Mouse (Mus musculus): ENCODE results near the gene Rbm3. TPM values are rescaled to one million over a fixed set of nuclear protein-coding genes. Genes with fewer than 3 reads are reported as not detected.
A peak's percentile ranks its signal among the peaks of the same experiment; 100 is the strongest.

Rbm3 gene
- polyA plus RNA-seq, 1 experiment from 2014 or later = 386 TPM

DNA sequence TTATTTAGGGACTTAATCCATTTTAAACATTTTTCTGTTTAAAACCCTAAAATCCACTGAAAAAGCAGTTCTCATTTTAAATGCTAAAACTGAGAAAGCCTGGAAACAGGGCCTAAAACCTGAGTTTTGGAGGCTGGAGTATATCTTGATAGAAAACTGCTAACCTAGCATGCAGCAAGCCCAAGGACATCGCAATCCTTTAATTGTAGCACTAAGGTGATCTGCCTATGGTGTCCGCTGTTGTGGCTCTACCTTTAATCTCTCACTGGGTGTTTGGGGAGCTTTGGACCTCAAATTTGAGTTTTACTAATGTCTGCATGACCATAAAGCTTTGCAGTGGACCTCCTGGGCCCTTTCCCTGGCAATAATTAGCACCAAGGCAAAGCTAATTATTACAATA, 5.2 kb downstream of the Rbm3 start:
- H3K4me2 ChIP-seq (ENCODE audit: low read length) = no peak overlapping the region
- 91% methylated on average over 2 of the region's 2 CpGs for WGBS
- H3K27me3 ChIP-seq (ENCODE audit: control insufficient read depth, insufficient read depth, low read length) = no peaks in the 10 kb centered on the region
- H3K4me3 ChIP-seq (replicated peaks; ENCODE audit: low read depth, low read length) = no peak overlapping the region
- DNase-seq (no peak), ATAC-seq (ENCODE audit: low FRiP score, low TSS enrichment) (no peak)
- H3K9me3 ChIP-seq (ENCODE audit: control insufficient read depth, low read length) = no peaks in the 10 kb centered on the region
- H3K4me1 ChIP-seq (ENCODE audit: control insufficient read depth, insufficient read depth, low read length) = peaks cover 5% of the 10 kb centered on the region; the same call in 1 of the 2 replicates
- H3K9ac ChIP-seq (replicated peaks; ENCODE audit: low read length) = no peak overlapping the region
- peaks cover 43% of the 10 kb centered on the region for H3K36me3 ChIP-seq (ENCODE audit: control insufficient read depth, insufficient read depth, low read length)
- no peak overlapping the region for H3K27ac ChIP-seq (replicated peaks; ENCODE audit: low read depth, low read length)

DNA sequence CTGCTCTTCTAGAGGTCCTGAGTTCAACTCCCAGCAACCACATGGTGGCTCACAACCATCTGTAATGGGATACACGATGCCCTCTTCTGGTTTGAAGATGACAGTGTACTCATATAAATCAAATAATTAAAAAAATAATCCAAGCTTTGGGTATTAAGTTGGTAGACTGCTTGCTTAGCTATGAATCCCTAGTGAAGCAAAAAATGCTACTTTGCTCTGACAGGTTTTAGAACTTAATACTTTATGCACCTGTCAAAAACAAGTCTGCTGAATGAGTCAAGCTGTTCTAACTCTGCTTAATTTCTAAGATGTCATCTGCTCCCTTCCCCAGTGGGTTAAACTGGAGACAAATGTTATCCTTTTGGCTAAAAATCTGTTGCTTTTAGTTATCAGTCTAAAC, 6.2 kb downstream of the Rbm3 start:
- no peak overlapping the region for H3K4me2 ChIP-seq (ENCODE audit: low read length)
- peaks cover 43% of the 10 kb centered on the region for H3K36me3 ChIP-seq (ENCODE audit: control insufficient read depth, insufficient read depth, low read length)
- no peaks in the 10 kb centered on the region for H3K27me3 ChIP-seq (ENCODE audit: control insufficient read depth, insufficient read depth, low read length)
- WGBS = 57% methylated on average over 1 of the region's 1 CpGs
- H3K4me1 ChIP-seq (ENCODE audit: control insufficient read depth, insufficient read depth, low read length) = peaks cover 5% of the 10 kb centered on the region; the same call in 1 of the 2 replicates
- no peak overlapping the region for H3K9ac ChIP-seq (replicated peaks; ENCODE audit: low read length)
- H3K9me3 ChIP-seq (ENCODE audit: control insufficient read depth, low read length) = no peaks in the 10 kb centered on the region
- no peak for DNase-seq
- no peak overlapping the region for H3K4me3 ChIP-seq (replicated peaks; ENCODE audit: low read depth, low read length)
- no peak for ATAC-seq (ENCODE audit: low FRiP score, low TSS enrichment)
- no peak overlapping the region for H3K27ac ChIP-seq (replicated peaks; ENCODE audit: low read depth, low read length)

DNA sequence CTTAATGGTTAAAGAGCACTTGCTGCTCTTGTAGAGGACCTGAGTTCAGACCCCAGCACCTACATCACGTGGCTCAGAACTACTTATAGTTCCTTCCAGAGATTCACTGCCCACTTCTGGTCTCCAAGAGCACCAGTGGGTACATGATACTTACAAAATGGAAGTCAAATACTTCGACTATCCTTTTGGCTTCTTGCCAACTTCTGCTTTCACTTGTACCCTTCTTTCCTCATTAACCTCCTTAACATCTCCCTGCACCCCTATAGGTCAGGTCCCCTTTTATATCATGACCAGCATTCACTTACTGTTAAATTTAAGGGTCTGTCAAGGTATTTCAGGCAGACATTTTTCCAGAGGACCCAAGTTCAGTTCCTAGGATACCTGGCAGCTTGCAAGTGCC, 9.8 kb downstream of the Rbm3 start:
- Histone ChIP-seq H3K9me3 (ENCODE audit: control insufficient read depth, low read length) (no peaks in the 10 kb centered on the region), H3K4me3 (replicated peaks; ENCODE audit: low read depth, low read length) (no peak overlapping the region), H3K36me3 (ENCODE audit: control insufficient read depth, insufficient read depth, low read length) (peaks cover 15% of the 10 kb centered on the region), H3K4me1 (ENCODE audit: control insufficient read depth, insufficient read depth, low read length) (no peaks in the 10 kb centered on the region), H3K27me3 (ENCODE audit: control insufficient read depth, insufficient read depth, low read length) (no peaks in the 10 kb centered on the region), H3K9ac (replicated peaks; ENCODE audit: low read length) (no peak overlapping the region), H3K4me2 (ENCODE audit: low read length) (no peak overlapping the region), H3K27ac (replicated peaks; ENCODE audit: low read depth, low read length) (no peak overlapping the region)
- WGBS = 60% methylated on average over 2 of the region's 2 CpGs
- DNase-seq (no peak), ATAC-seq (ENCODE audit: low FRiP score, low TSS enrichment) (no peak)

DNA sequence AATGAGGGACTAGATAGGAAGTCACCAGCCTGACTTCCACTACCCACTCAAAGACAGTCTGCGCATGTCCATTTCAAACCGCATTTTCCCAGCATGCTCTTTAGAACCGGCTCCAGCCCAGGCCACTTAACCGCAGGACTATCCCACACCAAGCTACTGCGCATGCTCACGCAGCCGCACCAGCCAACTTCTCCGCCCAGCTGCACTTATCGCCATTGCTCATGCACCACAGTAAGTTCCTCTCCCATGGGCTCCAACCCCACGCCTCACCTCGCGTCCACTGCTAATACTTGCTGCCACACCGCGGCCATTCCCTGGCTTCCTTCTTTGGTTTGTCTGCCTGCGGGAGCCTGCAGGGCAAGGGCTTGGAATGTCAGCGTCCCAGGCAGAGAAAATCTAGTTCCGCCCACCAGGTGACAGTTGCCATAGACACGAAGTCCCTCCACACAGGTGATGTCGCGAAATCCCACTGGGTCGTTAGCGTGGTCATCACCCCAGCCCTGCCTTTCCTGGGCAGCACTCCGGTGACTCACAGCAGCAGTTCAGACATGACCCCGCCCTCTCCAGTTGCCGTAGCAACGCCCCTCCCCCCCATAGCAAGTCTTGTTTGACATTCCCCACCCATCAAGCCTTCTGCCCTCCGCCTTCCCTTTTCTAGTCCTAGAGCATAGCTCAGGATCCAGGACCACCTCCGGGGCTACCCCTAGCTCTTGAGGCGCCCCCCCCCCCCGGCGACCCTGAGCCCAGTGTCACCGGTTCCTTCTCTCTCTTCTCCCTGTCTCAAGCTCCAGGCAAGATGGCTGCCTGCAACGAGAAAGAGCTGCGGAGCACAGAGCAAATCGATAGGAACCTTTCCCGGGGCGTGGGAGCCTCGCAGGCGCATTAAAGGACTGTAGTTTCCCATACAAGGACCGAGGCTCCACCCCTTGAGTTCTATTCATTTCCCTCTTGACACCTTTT, 13.4 kb downstream of the Rbm3 start, which contains the start of gene Wdr13:
Wdr13 (minus strand) TSS at position 876 of the 960 bp plus-strand sequence.
- WGBS = 18% methylated on average over 39 of the region's 40 CpGs
- Histone ChIP-seq H3K4me3 (replicated peaks; ENCODE audit: low read depth, low read length) (peak within 1 kb of the TSS; percentile 47), H3K4me2 (ENCODE audit: low read length) (peak within 1 kb of the TSS; percentile 51), H3K9me3 (ENCODE audit: control insufficient read depth, low read length) (no peaks in the 10 kb centered on the region), H3K27me3 (ENCODE audit: control insufficient read depth, insufficient read depth, low read length) (no peaks in the 10 kb centered on the region), H3K4me1 (ENCODE audit: control insufficient read depth, insufficient read depth, low read length) (no peaks in the 10 kb centered on the region), H3K27ac (replicated peaks; ENCODE audit: low read depth, low read length) (peak within 1 kb of the TSS; percentile 91), H3K36me3 (ENCODE audit: control insufficient read depth, insufficient read depth, low read length) (peaks cover 17% of the 10 kb centered on the region), H3K9ac (replicated peaks; ENCODE audit: low read length) (peak within 1 kb of the TSS; percentile 59; the same call in 1 of the 2 replicates)
- ATAC-seq (ENCODE audit: low FRiP score, low TSS enrichment) (peak; percentile 87), DNase-seq (peak; percentile 93)

DNA sequence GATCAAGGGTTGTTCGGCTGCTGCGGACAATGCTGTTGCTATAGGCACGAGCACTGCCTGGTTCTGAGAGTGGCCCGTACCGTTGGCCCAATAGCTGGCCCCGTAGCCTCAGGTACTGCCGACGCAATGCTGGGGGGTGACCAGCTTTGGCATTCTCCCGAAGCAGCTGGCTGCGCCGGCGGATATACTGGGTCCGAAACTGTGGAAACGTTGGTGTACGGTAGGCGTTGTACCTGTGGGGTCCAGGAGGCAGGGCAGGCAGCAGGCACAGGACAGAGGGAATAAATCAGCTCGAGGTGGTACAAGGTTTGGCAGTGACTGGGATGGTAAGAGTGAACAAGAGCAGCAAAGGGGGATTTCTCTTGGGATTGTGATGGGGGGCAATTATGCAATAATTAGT, 14.3 kb downstream of the Rbm3 start:
- no peak for ATAC-seq (ENCODE audit: low FRiP score, low TSS enrichment)
- Histone ChIP-seq H3K9ac (replicated peaks; ENCODE audit: low read length) (no peak overlapping the region), H3K36me3 (ENCODE audit: control insufficient read depth, insufficient read depth, low read length) (peaks cover 20% of the 10 kb centered on the region), H3K4me3 (replicated peaks; ENCODE audit: low read depth, low read length) (peak overlapping the region; percentile 47), H3K27me3 (ENCODE audit: control insufficient read depth, insufficient read depth, low read length) (no peaks in the 10 kb centered on the region), H3K4me1 (ENCODE audit: control insufficient read depth, insufficient read depth, low read length) (no peaks in the 10 kb centered on the region), H3K4me2 (ENCODE audit: low read length) (peak overlapping the region; percentile 51), H3K27ac (replicated peaks; ENCODE audit: low read depth, low read length) (no peak overlapping the region), H3K9me3 (ENCODE audit: control insufficient read depth, low read length) (no peaks in the 10 kb centered on the region)
- DNase-seq = no peak
- 89% methylated on average over 17 of the region's 17 CpGs for WGBS

DNA sequence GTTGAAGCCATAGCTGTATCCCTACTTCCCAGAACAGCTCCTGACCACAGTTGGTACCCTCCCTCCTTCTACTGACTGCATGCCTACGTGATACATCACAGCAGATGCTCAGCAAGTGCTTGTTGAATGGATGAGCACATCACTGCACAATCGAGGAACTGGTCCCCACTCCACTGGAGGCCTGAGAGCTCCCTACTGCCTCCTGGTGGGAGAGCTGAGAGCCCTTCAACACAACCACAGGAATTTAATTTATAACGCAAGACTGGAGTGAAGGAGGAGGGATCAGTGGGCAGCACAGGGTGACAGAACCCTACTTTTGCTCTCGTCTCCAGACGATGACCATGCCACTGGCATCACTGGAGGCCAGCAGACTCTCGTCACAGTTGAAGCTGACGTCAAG, 20.4 kb downstream of the Rbm3 start:
- WGBS = 82% methylated on average over 7 of the region's 7 CpGs
- no peaks in the 10 kb centered on the region for H3K9me3 ChIP-seq (ENCODE audit: control insufficient read depth, low read length)
- H3K4me1 ChIP-seq (ENCODE audit: control insufficient read depth, insufficient read depth, low read length) = no peaks in the 10 kb centered on the region
- no peaks in the 10 kb centered on the region for H3K27me3 ChIP-seq (ENCODE audit: control insufficient read depth, insufficient read depth, low read length)
- H3K27ac ChIP-seq (replicated peaks; ENCODE audit: low read depth, low read length) = no peak overlapping the region
- H3K36me3 ChIP-seq (ENCODE audit: control insufficient read depth, insufficient read depth, low read length) = peaks cover 47% of the 10 kb centered on the region
- no peak overlapping the region for H3K4me3 ChIP-seq (replicated peaks; ENCODE audit: low read depth, low read length)
- H3K4me2 ChIP-seq (ENCODE audit: low read length) = no peak overlapping the region
- ATAC-seq (ENCODE audit: low FRiP score, low TSS enrichment) = no peak
- DNase-seq = no peak
- H3K9ac ChIP-seq (replicated peaks; ENCODE audit: low read length) = no peak overlapping the region

DNA sequence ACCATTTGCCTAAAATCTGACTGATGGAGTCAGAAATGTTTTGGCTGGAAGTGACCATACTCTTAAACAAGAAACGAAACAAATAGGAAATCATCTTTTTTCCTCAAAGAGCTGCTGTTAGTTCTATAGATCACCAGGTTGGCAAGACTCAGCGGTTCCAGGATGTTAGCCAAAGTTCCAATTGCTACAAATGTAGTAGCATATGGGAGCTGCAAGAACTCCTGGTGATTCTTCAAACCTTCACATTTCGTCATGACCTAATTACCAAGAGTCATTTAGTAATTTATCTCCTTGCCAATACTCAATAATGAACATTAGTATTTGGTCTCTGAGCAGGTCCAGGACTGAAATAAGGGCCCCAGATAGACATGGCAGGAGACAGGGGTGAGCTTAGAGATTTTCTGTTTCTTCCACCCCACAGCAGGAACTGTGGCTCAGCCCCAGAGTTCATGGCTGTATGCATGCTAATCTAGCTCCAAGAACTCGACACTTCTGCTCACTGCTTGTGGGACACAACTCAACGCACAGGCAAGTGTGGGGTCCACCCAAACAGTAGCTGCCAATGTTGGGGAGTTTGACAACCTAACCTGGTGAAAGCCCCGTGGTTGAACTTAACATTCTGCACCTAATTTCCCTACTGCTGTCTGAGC, 21.7 kb downstream of the Rbm3 start:
- WGBS = 88% methylated on average over 6 of the region's 6 CpGs
- no peak overlapping the region for H3K4me2 ChIP-seq (ENCODE audit: low read length)
- no peak overlapping the region for H3K9ac ChIP-seq (replicated peaks; ENCODE audit: low read length)
- no peak overlapping the region for H3K27ac ChIP-seq (replicated peaks; ENCODE audit: low read depth, low read length)
- no peaks in the 10 kb centered on the region for H3K4me1 ChIP-seq (ENCODE audit: control insufficient read depth, insufficient read depth, low read length)
- no peaks in the 10 kb centered on the region for H3K9me3 ChIP-seq (ENCODE audit: control insufficient read depth, low read length)
- DNase-seq (no peak), ATAC-seq (ENCODE audit: low FRiP score, low TSS enrichment) (no peak)
- no peaks in the 10 kb centered on the region for H3K27me3 ChIP-seq (ENCODE audit: control insufficient read depth, insufficient read depth, low read length)
- H3K36me3 ChIP-seq (ENCODE audit: control insufficient read depth, insufficient read depth, low read length) = peaks cover 40% of the 10 kb centered on the region
- no peak overlapping the region for H3K4me3 ChIP-seq (replicated peaks; ENCODE audit: low read depth, low read length)

DNA sequence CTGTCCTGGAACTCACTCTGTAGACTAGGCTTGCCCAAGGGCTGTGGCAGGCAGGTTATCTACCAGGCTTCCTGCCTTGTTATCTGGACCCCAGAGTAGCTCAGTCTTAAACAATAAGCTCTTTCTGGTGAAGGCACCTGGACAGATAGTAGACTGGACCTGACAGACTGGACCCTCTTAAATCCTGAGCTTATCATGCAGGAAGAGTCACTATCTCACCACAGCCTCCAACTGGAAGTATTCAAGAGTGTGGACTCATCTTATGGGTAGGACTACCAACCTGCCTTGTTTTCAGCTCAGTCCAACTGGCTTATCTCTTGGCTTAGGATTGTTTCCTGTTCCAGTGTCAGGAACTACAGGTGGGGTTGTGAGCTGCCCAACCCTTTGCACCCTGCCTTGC, 28.4 kb downstream of the Rbm3 start:
- no peaks in the 10 kb centered on the region for H3K36me3 ChIP-seq (ENCODE audit: control insufficient read depth, insufficient read depth, low read length)
- no peak overlapping the region for H3K4me2 ChIP-seq (ENCODE audit: low read length)
- H3K9ac ChIP-seq (replicated peaks; ENCODE audit: low read length) = no peak overlapping the region
- ATAC-seq (ENCODE audit: low FRiP score, low TSS enrichment) = no peak
- no peak overlapping the region for H3K27ac ChIP-seq (replicated peaks; ENCODE audit: low read depth, low read length)
- H3K9me3 ChIP-seq (ENCODE audit: control insufficient read depth, low read length) = no peaks in the 10 kb centered on the region
- no peaks in the 10 kb centered on the region for H3K27me3 ChIP-seq (ENCODE audit: control insufficient read depth, insufficient read depth, low read length)
- H3K4me3 ChIP-seq (replicated peaks; ENCODE audit: low read depth, low read length) = no peak overlapping the region
- no peak for DNase-seq
- no peaks in the 10 kb centered on the region for H3K4me1 ChIP-seq (ENCODE audit: control insufficient read depth, insufficient read depth, low read length)

Measured in midbrain, embryonic 14.5 days (tissue).